Mouse (Mus musculus): ENCODE measurements at regions not wholly inside any gene's neighbourhood (a gene's known extent, or its start where the extent isn't known, plus 50 kb on each side); places are given as distances from the start of the nearest gene placed in this dataset.

GRCm38 (mm10) chr2:116980692-116981091 lies 102.2 kb downstream of the Tmco5 start:
- no peak for DNase-seq

GRCm38 (mm10) chr2:116983351-116983750 lies 104.9 kb downstream of the Tmco5 start:
- DNase-seq: no peak

GRCm38 (mm10) chr2:116983821-116984351 lies 105.4 kb downstream of the Tmco5 start:
- DNase-seq: no peak

GRCm38 (mm10) chr2:116984597-116984996 lies 106.1 kb downstream of the Tmco5 start:
- no peak for DNase-seq

- no peak for DNase-seq
These were observed 107.1 kb downstream of the Tmco5 start for GRCm38 (mm10) chr2:116985549-116985948.

GRCm38 (mm10) chr2:116988953-116989674 lies 110.6 kb downstream of the Tmco5 start:
- no peak for DNase-seq

GRCm38 (mm10) chr2:116990106-116990505 lies 111.6 kb downstream of the Tmco5 start:
- no peak for DNase-seq

GRCm38 (mm10) chr2:116991561-116992042 lies 113.1 kb downstream of the Tmco5 start:
- DNase-seq: no peak

- no peak for DNase-seq
These were observed 115.2 kb downstream of the Tmco5 start for GRCm38 (mm10) chr2:116993724-116994123.

GRCm38 (mm10) chr2:116996302-116996701 lies 117.8 kb downstream of the Tmco5 start:
- no peak for DNase-seq

GRCm38 (mm10) chr2:116998822-116999221 lies 120.3 kb downstream of the Tmco5 start:
- DNase-seq: no peak

- no peak for DNase-seq
These were observed 121.1 kb downstream of the Tmco5 start for GRCm38 (mm10) chr2:116999592-116999991.

- no peak for DNase-seq
These were observed 117.2 kb upstream of the Spred1 start for GRCm38 (mm10) chr2:117003976-117004375.

- DNase-seq: no peak
These were observed 114.3 kb upstream of the Spred1 start for GRCm38 (mm10) chr2:117006846-117007245.

- DNase-seq: no peak
These were observed 112.3 kb upstream of the Spred1 start for GRCm38 (mm10) chr2:117008922-117009321.

GRCm38 (mm10) chr2:117010001-117010400 lies 111.2 kb upstream of the Spred1 start:
- no peak for DNase-seq

GRCm38 (mm10) chr2:117010942-117011341 lies 110.2 kb upstream of the Spred1 start:
- no peak for DNase-seq

GRCm38 (mm10) chr2:117017921-117018651 lies 103.1 kb upstream of the Spred1 start:
- no peak for DNase-seq

- DNase-seq: no peak
These were observed 102.1 kb upstream of the Spred1 start for GRCm38 (mm10) chr2:117018917-117019538.

- DNase-seq: no peak
These were observed 101.6 kb upstream of the Spred1 start for GRCm38 (mm10) chr2:117019552-117019951.

GRCm38 (mm10) chr2:117021787-117022186 lies 99.4 kb upstream of the Spred1 start:
- DNase-seq: no peak

- DNase-seq: no peak
These were observed 97.7 kb upstream of the Spred1 start for GRCm38 (mm10) chr2:117023436-117023835.

- no peak for DNase-seq
These were observed 94.1 kb upstream of the Spred1 start for GRCm38 (mm10) chr2:117027071-117027470.

All from thymus, postnatal 4 days (tissue).